Mouse (Mus musculus) adrenal gland, postnatal 10 days (tissue): Measurements from ENCODE around the gene Rnf123. TPM values are rescaled to one million over a fixed set of nuclear protein-coding genes. Genes with fewer than 3 reads are reported as not detected.

ENCODE experiments used
- DNase-seq: peaks from one replicate; pipeline ENCODE4 v3.0.0; 2021; ENCODE audit warnings: mixed read lengths
- total RNA-seq, 2 experiments: library from RNA; stranded (reverse); gene quantifications; 2 replicates each; pipeline ENCODE4 v1.2.3; 2021

The Rnf123 gene
- total RNA-seq, 2 experiments from 2014 or later: 54.3 to 71.9 TPM

GRCm38 (mm10) chr9:108062142-108062541, 21.0 kb downstream of the Rnf123 start:
- no peak for DNase-seq

DNA sequence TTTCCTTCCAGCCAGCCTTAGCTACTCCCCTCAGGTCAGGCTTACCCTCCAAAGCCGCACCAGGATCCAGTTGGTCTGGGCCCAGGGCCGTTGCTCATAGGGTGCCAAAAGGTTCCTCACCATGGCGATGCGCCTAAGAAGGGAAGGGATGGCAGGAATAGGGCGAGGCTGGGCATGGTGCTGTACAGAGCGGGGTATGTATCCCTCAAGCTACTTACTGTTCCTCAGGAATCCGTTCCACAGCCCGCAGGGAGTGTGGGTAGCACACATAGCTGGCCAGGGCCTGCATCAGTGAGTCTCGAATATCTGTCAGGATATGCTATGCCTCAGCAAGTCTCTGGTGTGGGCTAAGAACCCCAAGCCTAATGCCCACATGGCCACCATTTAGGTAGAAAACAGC, 24.9 kb downstream of the Rnf123 start:
- no peak for DNase-seq

- DNase-seq: peak; percentile 77
Measured at GRCm38 (mm10) chr9:108057262-108057562, 25.9 kb downstream of the Rnf123 start.

DNA sequence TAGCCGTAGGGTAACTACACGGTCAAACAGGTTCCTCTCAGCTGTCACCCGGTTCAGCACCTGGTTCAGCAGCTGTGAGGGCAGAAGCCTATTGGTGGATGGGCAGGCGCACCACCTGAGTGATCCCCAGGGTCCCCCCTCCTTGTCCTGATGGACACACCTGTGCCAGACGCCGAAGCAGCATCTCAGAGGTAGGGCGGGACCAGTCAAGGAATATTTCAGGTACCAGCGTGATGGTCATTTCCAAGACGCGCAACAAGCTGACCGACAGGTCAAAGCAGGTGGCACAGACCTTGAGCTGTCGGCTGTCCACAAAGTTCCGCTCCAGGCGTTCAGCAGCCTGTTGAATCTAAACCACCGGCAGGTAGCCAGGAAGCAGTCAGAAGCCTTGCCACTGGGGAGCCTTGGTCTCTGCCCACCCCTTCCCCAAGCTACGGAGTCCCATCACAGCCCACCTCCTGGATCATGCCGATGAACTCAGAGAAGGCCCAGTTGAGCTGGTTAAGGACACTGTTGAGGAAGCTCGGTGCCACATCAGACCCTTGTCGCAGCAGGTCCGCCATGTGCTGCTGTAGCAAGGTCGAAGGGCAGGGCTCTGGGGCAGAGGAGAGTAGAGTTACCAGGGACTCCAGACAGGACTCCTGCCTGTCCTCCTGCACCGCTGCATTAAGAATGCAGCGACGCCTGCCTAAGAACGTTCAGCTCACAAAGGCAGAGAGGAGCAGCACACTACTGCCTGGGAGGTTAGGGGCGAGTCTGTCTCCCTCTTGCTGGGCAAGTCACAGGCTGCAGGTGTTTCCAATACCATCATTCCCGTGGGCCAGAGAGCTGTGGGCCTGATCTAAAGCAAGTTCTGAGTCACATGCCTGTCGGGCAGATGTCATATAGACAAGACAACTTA, 26.5 kb downstream of the Rnf123 start:
- no peak for DNase-seq

GRCm38 (mm10) chr9:108055661-108056237, 27.4 kb downstream of the Rnf123 start:
- DNase-seq: no peak

DNA sequence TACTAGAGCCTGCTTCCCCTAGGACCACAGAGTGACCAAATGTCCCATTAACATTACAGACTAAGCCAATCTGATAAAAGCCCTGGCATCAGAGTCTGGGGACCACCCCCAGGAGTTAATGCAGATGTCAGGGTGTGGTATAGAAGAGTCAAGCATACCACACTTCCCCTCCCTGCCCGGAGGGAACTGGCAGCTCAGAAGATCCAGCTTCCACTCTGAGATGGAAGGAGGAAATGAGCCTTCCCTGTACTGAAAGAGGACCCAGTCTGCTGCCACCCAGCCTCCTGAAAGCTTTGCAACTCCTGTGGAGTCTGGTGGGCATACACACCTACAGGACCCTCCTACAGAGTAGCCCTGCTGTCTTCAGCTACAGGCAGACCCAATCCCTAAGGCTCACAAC, 28.1 kb downstream of the Rnf123 start:
- no peak for DNase-seq

- DNase-seq: no peak
Measured at GRCm38 (mm10) chr9:108054331-108055040, 28.7 kb downstream of the Rnf123 start.

- no peak for DNase-seq
Measured at GRCm38 (mm10) chr9:108053665-108054225, 29.4 kb downstream of the Rnf123 start.

GRCm38 (mm10) chr9:108052885-108053664, 30.1 kb downstream of the Rnf123 start, which contains the start of gene Amigo3:
TSS of gene Amigo3 (plus strand) at chr9:108053159.
- DNase-seq: peak; percentile 98

- DNase-seq: no peak
Measured at GRCm38 (mm10) chr9:108052411-108052810, 30.7 kb downstream of the Rnf123 start.

DNA sequence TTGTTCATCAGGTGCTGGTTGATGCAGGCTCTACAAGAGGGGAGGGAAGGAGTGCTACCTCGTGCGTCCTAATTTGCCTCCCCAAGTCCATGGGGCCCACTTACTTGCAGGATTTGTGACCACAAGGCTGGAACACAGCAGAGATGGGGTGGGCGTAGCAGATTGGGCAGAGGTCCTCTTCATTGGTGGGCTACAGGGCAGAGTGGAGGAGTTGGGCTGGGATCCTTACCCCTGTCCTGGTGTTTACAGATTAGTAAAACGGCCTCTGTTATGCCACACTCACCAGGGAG, 31.3 kb downstream of the Rnf123 start:
- no peak for DNase-seq

DNA sequence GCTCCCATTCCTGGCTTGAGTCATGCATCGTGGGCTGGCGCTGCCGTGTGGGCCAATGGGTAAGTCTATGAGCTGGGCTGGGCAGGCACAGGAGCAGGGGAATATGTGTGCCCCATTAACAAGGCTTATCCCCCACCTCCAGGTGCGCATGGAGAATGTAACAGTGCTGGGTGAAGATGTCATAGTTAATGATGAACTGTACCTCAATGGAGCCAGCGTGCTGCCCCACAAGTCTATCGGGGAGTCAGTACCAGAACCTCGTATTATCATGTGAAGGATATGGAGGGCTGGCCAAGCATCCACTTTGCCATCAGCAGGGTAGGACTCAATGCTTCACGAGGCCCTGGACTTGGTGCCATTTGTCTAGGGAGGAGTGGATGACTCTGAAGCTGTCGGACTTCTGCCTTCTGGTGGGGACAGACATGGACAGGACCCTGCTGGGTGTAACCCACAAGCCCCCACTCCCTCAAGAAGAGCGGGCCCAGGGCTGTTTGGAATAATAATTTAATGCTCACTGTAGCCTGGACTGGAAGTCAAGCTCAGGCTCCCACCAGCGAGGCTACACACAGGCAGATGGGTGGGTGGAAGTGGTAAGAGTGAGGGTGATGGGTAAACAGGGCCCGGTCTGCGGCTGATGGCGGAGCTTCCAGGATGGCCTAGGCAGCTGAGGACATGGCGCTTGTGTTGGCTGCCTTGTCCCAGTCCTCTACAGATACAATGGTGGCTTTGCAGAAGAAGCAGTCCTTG, 31.8 kb downstream of the Rnf123 start:
- no peak for DNase-seq

DNA sequence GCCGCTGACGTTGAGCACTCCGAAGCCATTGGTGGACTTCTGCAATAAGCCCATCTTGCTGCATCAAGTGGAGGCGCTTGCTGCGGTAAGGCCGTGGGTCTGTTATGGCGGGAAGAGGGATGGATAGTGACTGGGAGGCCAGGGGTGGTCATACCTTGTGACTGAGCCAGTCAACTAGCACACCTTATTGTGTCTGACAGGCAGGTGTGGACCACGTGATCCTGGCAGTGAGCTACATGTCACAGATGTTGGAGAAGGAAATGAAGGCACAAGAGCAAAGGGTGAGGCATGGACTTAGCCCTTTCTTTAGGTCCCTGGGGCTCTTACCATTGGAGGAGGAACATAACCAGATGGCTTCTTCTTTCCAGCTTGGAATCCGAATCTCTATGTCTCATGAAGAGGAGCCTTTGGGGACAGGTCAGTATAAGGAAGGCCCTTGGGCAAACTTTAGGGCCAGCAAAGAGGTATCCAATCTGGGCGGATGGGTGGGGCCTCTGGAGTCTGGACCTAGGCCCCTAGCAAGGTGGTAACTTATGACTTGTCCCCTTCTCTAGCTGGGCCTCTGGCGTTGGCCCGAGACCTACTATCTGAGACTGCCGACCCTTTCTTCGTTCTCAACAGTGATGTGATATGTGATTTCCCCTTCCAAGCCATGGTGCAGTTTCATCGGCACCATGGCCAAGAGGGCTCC, 33.4 kb downstream of the Rnf123 start:
- DNase-seq: no peak

GRCm38 (mm10) chr9:108049016-108049455, 34.1 kb downstream of the Rnf123 start, which contains the start of gene Gmppb:
TSS of gene Gmppb (plus strand) at chr9:108049242.
- peak; percentile 97 for DNase-seq

- no peak for DNase-seq
Measured at GRCm38 (mm10) chr9:108048566-108048955, 34.6 kb downstream of the Rnf123 start.

DNA sequence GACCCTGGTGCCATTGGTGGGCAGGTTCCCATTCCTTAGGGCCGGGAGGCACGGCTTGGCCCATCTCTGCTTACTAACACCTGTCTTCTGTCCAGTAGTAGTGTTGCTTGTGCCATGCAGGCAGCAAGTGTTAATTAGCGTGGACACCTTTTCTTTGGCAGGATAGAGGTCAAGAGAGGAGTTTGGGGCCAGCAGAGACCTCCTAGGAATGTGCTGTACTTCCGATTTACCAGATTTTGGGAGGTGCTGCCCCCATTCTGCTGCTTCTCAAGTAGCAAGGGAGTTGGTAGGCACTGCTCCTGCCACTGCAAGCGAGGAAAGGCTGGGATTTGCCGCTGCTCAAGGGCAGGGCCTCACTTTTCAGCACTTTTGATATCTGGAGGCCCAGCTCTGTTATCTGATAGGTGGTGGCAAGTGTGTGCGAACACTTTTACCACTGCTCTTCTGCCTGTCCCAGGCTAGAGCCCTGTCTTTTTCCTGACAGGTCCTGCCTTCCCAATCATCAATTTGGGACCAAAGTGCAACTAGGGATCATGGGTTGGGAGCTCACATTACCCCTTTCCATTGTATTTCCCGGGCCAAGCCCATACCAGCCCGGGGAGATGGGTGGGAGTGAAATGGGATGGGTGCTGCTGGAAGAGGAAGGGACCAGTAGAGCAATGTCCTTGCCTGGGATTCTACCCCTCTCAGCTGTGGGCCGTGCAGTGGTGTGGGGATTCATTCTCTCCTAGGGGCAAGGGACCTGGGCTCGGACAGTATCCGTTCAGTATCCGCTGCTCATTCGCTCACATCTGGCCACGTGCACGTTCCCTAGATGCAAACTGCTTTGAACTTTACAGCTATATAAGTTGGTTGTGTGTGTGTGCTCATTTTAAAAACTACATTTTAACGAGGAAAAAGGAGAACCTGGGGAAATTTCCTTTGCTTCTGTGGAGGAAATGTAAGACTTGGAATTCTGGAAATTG, 35.3 kb downstream of the Rnf123 start:
- DNase-seq: no peak

- no peak for DNase-seq
Measured at GRCm38 (mm10) chr9:108046582-108046981, 36.6 kb downstream of the Rnf123 start.

DNA sequence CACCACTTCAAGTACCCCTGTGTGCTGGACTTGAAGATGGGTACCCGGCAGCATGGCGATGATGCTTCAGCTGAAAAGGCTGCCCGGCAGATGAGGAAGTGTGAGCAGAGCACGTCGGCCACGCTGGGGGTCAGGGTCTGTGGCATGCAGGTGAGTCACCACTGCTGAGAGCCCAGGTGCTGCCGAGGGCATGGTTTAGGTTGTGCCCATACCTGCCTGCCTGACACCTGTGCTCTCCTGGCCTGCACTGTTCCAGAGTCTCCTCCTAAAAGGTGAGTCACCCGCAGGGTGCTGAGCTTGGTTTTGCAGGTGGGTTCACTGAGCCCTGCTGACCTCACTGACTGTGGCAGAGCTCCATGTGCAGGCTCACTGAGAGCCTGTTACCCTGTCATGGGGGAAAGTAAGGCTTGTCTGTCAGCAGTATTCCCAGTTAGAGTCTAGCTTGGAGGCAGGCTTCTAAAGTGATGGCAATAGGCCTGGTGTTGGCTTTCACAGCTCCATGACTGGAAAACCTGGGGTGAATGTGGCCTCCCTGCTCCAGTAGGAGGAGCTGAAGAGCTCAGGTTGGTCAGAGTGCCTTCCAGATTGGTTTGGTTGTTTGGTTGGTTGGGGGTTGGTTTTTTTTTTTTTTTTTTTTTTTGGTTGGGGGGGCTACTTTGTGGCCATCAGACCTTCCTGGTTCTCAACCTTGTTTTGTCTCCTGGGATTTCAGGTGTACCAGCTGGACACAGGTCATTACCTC, 38.2 kb downstream of the Rnf123 start:
- DNase-seq: no peak
